Mouse (Mus musculus): ENCODE results near the gene Krtap14. TPM values are rescaled to one million over a fixed set of nuclear protein-coding genes. Genes with fewer than 3 reads are reported as not detected.

Krtap14 gene
- total RNA-seq (2015; ENCODE audit: low replicate concordance): not detected in 2 replicates
- not detected in 2 replicates for total RNA-seq (2017; ENCODE audit: low replicate concordance)

DNA sequence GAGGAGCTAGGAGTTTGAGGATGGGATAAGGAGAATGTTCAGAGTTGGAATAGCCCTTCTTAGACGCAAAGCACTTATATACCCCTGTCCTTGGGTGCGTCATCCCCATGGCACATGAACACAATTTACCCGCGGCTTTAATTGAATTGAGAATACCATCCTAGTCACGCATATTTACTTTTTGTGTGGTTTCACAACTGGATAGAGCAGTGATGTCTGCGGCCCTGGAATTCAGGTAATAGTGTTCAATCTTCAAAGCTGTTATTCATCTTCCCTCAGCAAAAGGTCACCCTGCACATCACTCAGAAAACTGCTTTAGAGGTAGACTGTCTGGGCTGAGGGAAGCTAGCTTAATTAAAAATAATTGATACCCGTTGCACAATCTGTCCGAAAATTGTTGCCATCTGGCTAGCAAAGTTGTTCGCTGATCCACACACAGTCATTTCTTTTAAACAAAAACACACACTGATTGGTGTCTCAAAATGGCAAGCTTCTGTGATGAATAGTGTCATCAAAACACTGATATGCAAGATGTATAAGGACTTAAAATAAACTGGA is at the start of gene Krtap14:
Gene Krtap14, minus strand, starts transcription at position 51 of the 558 bp plus-strand sequence.
- ATAC-seq (replicated peaks; ENCODE audit: low FRiP score, poor library complexity, severe bottlenecking): no peak

GRCm38 (mm10) chr16:88874169-88874568 is 48.2 kb upstream of the Krtap14 start, which contains the start of gene Krtap19-2:
Gene Krtap19-2 (minus strand): TSS chr16:88874269.
- no peak for ATAC-seq (replicated peaks; ENCODE audit: low FRiP score, poor library complexity, severe bottlenecking)

DNA sequence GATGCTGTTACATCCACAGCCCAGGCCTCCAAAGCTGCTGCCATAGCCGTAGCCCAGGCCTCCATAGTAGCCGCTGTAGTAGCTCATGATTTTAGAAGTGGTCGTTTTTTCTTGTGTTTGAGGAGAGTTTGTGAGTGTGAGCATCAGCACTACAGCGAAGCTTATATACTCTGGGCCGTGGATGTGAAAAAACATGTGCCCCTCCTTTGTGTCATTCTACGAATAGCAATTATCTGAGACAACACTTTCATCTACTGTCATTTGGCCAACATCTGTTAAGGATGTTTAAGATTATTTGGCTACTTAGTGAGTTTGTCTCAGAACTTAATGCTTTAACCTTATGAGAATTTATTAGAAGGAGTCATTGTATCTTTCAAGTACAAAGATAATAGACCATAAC is 43.4 kb upstream of the Krtap14 start, which contains the start of gene Krtap19-1:
Gene Krtap19-1, minus strand, starts transcription at position 101 of the 400 bp plus-strand sequence.
- ATAC-seq (replicated peaks; ENCODE audit: low FRiP score, poor library complexity, severe bottlenecking): no peak

DNA sequence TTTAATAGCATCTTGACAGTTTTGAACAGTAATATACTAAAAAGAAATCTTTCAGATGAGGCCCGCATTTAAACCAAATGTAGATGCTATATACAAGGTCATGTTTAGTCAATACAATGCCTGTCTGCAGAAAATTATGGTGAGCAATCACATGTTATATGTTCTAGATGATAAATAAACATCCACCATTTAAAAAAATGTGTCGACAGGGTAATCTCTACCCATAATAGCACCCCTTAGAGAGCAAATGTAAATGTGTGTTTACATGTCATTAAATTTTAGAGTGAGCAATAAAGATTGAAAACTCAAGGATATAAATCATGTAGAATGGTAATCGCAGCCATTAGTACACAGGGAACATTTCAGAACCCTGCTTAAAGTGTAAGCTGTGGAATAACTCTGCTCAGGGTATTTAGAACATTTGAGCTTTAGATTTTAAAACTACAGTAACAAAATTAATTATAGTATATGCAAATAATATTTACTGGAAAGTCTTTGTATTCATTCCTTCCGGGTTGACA is 39.0 kb upstream of the Krtap14 start:
- no peak for ATAC-seq (replicated peaks; ENCODE audit: low FRiP score, poor library complexity, severe bottlenecking)

DNA sequence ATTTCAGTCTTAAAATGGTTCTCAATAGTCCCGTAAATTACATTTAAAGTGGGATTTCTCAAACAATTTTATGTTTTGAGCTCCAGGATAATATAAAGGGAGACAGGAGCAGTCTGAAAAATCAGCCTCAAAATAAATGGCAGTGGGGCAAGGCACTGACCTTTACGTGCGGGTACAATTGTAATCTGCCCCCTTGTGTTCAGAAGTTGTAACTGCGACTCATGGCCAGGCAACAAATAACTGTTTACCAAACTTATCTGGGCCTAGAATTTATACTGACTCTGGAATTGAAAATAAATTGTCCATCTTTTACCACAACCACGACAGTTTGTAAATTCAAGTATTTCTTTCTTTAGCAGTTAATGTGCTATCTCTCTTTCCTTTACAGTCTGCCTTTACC is 25.5 kb upstream of the Krtap14 start:
- no peak for ATAC-seq (replicated peaks; ENCODE audit: low FRiP score, poor library complexity, severe bottlenecking)

- ATAC-seq (replicated peaks; ENCODE audit: low FRiP score, poor library complexity, severe bottlenecking): no peak
Measured at GRCm38 (mm10) chr16:88848558-88848957, 22.6 kb upstream of the Krtap14 start.

GRCm38 (mm10) chr16:88847363-88847762 is 21.4 kb upstream of the Krtap14 start:
- ATAC-seq (replicated peaks; ENCODE audit: low FRiP score, poor library complexity, severe bottlenecking): no peak

GRCm38 (mm10) chr16:88826978-88827377 is 1.0 kb upstream of the Krtap14 start:
- ATAC-seq (replicated peaks; ENCODE audit: low FRiP score, poor library complexity, severe bottlenecking): no peak

DNA sequence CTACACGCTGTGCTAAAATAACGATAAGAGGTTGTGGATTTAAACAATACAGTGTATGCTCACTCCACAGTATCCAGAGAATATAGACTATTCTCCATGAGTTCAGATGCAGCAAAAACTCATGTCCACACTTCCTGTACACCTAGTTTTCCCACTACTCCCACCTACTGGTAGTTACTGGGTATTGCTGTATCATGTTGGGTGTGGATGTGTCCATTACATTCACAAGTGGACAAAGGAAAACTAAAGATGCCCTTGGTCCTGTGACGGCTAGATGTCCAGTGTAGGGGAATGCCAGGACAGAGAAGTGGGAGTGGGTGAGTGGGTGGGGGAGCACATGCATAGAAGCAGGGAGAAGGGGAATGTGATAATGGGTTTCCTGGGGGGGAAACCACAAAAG is 2.2 kb downstream of the Krtap14 start:
- ATAC-seq (replicated peaks; ENCODE audit: low FRiP score, poor library complexity, severe bottlenecking): no peak

GRCm38 (mm10) chr16:88820066-88820465 is 5.9 kb downstream of the Krtap14 start, which contains the start of gene Krtap15:
Gene Krtap15 (plus strand): TSS chr16:88820215.
- ATAC-seq (replicated peaks; ENCODE audit: low FRiP score, poor library complexity, severe bottlenecking): no peak

GRCm38 (mm10) chr16:88811827-88812226 is 14.1 kb downstream of the Krtap14 start, which contains the start of gene Gm20741:
Gene Gm20741 (minus strand): TSS chr16:88812220.
- no peak for ATAC-seq (replicated peaks; ENCODE audit: low FRiP score, poor library complexity, severe bottlenecking)

- no peak for ATAC-seq (replicated peaks; ENCODE audit: low FRiP score, poor library complexity, severe bottlenecking)
Measured at GRCm38 (mm10) chr16:88786786-88787185, 39.2 kb downstream of the Krtap14 start.

GRCm38 (mm10) chr16:88777596-88777995 is 48.3 kb downstream of the Krtap14 start, which contains the start of gene Gm5965:
Gene Gm5965 (plus strand): TSS chr16:88777896.
- no peak for ATAC-seq (replicated peaks; ENCODE audit: low FRiP score, poor library complexity, severe bottlenecking)

GRCm38 (mm10) chr16:88774106-88774505 is 51.8 kb downstream of the Krtap14 start, which contains the start of gene 2310057N15Rik:
Gene 2310057N15Rik (minus strand): TSS chr16:88774206.
- ATAC-seq (replicated peaks; ENCODE audit: low FRiP score, poor library complexity, severe bottlenecking): no peak

Other genes starting within 250 kb of the Krtap14 start
- gene Krtap24-1, start 213.9 kb downstream of the Krtap14 start, total RNA-seq (2015; ENCODE audit: low replicate concordance): not detected in 2 replicates
- not detected in 2 replicates for gene Krtap24-1, start 213.9 kb downstream of the Krtap14 start, total RNA-seq (2017; ENCODE audit: low replicate concordance)
- gene 2310079G19Rik, start 198.5 kb downstream of the Krtap14 start, total RNA-seq (2015; ENCODE audit: low replicate concordance): not detected in 2 replicates
- not detected in 2 replicates for gene 2310079G19Rik, start 198.5 kb downstream of the Krtap14 start, total RNA-seq (2017; ENCODE audit: low replicate concordance)
- gene Krtap26-1, start 178.3 kb downstream of the Krtap14 start, total RNA-seq (2015; ENCODE audit: low replicate concordance): not detected in 2 replicates
- gene Krtap26-1, start 178.3 kb downstream of the Krtap14 start, total RNA-seq (2017; ENCODE audit: low replicate concordance): not detected in 2 replicates
- gene Krtap27-1, start 154.5 kb downstream of the Krtap14 start, total RNA-seq (2015; ENCODE audit: low replicate concordance): not detected in 2 replicates
- not detected in 2 replicates for gene Krtap27-1, start 154.5 kb downstream of the Krtap14 start, total RNA-seq (2017; ENCODE audit: low replicate concordance)
- not detected in 2 replicates for gene 2310061N02Rik, start 118.2 kb downstream of the Krtap14 start, total RNA-seq (2015; ENCODE audit: low replicate concordance)
- gene 2310061N02Rik, start 118.2 kb downstream of the Krtap14 start, total RNA-seq (2017; ENCODE audit: low replicate concordance): not detected in 2 replicates
- gene Krtap13-1, start 97.3 kb downstream of the Krtap14 start, total RNA-seq (2015; ENCODE audit: low replicate concordance): not detected in 2 replicates
- not detected in 2 replicates for gene Krtap13-1, start 97.3 kb downstream of the Krtap14 start, total RNA-seq (2017; ENCODE audit: low replicate concordance)
- not detected in 2 replicates for gene Krtap13, start 74.5 kb downstream of the Krtap14 start, total RNA-seq (2015; ENCODE audit: low replicate concordance)
- not detected in 2 replicates for gene Krtap13, start 74.5 kb downstream of the Krtap14 start, total RNA-seq (2017; ENCODE audit: low replicate concordance)
- not detected in 2 replicates for gene 2310034C09Rik, start 67.3 kb downstream of the Krtap14 start, total RNA-seq (2015; ENCODE audit: low replicate concordance)
- not detected in 2 replicates for gene 2310034C09Rik, start 67.3 kb downstream of the Krtap14 start, total RNA-seq (2017; ENCODE audit: low replicate concordance)
- not detected in 2 replicates for gene 2310057N15Rik, start 51.9 kb downstream of the Krtap14 start, total RNA-seq (2015; ENCODE audit: low replicate concordance)
- not detected in 2 replicates for gene 2310057N15Rik, start 51.9 kb downstream of the Krtap14 start, total RNA-seq (2017; ENCODE audit: low replicate concordance)
- gene Gm5965, start 48.2 kb downstream of the Krtap14 start, total RNA-seq (2015; ENCODE audit: low replicate concordance): not detected in 2 replicates
- gene Gm5965, start 48.2 kb downstream of the Krtap14 start, total RNA-seq (2017; ENCODE audit: low replicate concordance): not detected in 2 replicates
- gene Gm20741, start 13.9 kb downstream of the Krtap14 start, total RNA-seq (2015; ENCODE audit: low replicate concordance): not detected in 2 replicates
- gene Gm20741, start 13.9 kb downstream of the Krtap14 start, total RNA-seq (2017; ENCODE audit: low replicate concordance): not detected in 2 replicates
- not detected in 2 replicates for gene Krtap15, start 5.9 kb downstream of the Krtap14 start, total RNA-seq (2015; ENCODE audit: low replicate concordance)
- not detected in 2 replicates for gene Krtap15, start 5.9 kb downstream of the Krtap14 start, total RNA-seq (2017; ENCODE audit: low replicate concordance)
- gene Krtap19-1, start 43.3 kb upstream of the Krtap14 start, total RNA-seq (2015; ENCODE audit: low replicate concordance): not detected in 2 replicates
- not detected in 2 replicates for gene Krtap19-1, start 43.3 kb upstream of the Krtap14 start, total RNA-seq (2017; ENCODE audit: low replicate concordance)
- not detected in 2 replicates for gene Krtap19-2, start 48.1 kb upstream of the Krtap14 start, total RNA-seq (2015; ENCODE audit: low replicate concordance)
- not detected in 2 replicates for gene Krtap19-2, start 48.1 kb upstream of the Krtap14 start, total RNA-seq (2017; ENCODE audit: low replicate concordance)
- gene Krtap19-3, start 51.9 kb upstream of the Krtap14 start, total RNA-seq (2015; ENCODE audit: low replicate concordance): not detected in 2 replicates
- not detected in 2 replicates for gene Krtap19-3, start 51.9 kb upstream of the Krtap14 start, total RNA-seq (2017; ENCODE audit: low replicate concordance)
- not detected in 2 replicates for gene Krtap19-4, start 58.9 kb upstream of the Krtap14 start, total RNA-seq (2015; ENCODE audit: low replicate concordance)
- not detected in 2 replicates for gene Krtap19-4, start 58.9 kb upstream of the Krtap14 start, total RNA-seq (2017; ENCODE audit: low replicate concordance)
- not detected in 2 replicates for gene Krtap19-5, start 70.3 kb upstream of the Krtap14 start, total RNA-seq (2015; ENCODE audit: low replicate concordance)
- gene Krtap19-5, start 70.3 kb upstream of the Krtap14 start, total RNA-seq (2017; ENCODE audit: low replicate concordance): not detected in 2 replicates
- not detected in 2 replicates for gene Krtap19-9b, start 106.1 kb upstream of the Krtap14 start, total RNA-seq (2015; ENCODE audit: low replicate concordance)
- not detected in 2 replicates for gene Krtap19-9b, start 106.1 kb upstream of the Krtap14 start, total RNA-seq (2017; ENCODE audit: low replicate concordance)
- gene Krtap16-3, start 136.7 kb upstream of the Krtap14 start, total RNA-seq (2015; ENCODE audit: low replicate concordance): not detected in 2 replicates
- not detected in 2 replicates for gene Krtap16-3, start 136.7 kb upstream of the Krtap14 start, total RNA-seq (2017; ENCODE audit: low replicate concordance)
- gene Krtap22-2, start 184.6 kb upstream of the Krtap14 start, total RNA-seq (2015; ENCODE audit: low replicate concordance): not detected in 2 replicates
- gene Krtap22-2, start 184.6 kb upstream of the Krtap14 start, total RNA-seq (2017; ENCODE audit: low replicate concordance): not detected in 2 replicates
- not detected in 2 replicates for gene Gm10229, start 189.1 kb upstream of the Krtap14 start, total RNA-seq (2015; ENCODE audit: low replicate concordance)
- not detected in 2 replicates for gene Gm10229, start 189.1 kb upstream of the Krtap14 start, total RNA-seq (2017; ENCODE audit: low replicate concordance)
- not detected in 2 replicates for gene Krtap6-1, start 205.6 kb upstream of the Krtap14 start, total RNA-seq (2015; ENCODE audit: low replicate concordance)
- not detected in 2 replicates for gene Krtap6-1, start 205.6 kb upstream of the Krtap14 start, total RNA-seq (2017; ENCODE audit: low replicate concordance)
- not detected in 2 replicates for gene Gm10228, start 215.3 kb upstream of the Krtap14 start, total RNA-seq (2015; ENCODE audit: low replicate concordance)
- not detected in 2 replicates for gene Gm10228, start 215.3 kb upstream of the Krtap14 start, total RNA-seq (2017; ENCODE audit: low replicate concordance)
- gene Krtap6-5, start 221.7 kb upstream of the Krtap14 start, total RNA-seq (2015; ENCODE audit: low replicate concordance): not detected in 2 replicates
- not detected in 2 replicates for gene Krtap6-5, start 221.7 kb upstream of the Krtap14 start, total RNA-seq (2017; ENCODE audit: low replicate concordance)
- gene 1110025L11Rik, start 237.9 kb upstream of the Krtap14 start, total RNA-seq (2015; ENCODE audit: low replicate concordance): not detected in 2 replicates
- gene 1110025L11Rik, start 237.9 kb upstream of the Krtap14 start, total RNA-seq (2017; ENCODE audit: low replicate concordance): not detected in 2 replicates

All from erythroid progenitor cell, adult 5-6 weeks (primary cell).